Mouse (Mus musculus): Measurements from ENCODE around the gene Tfcp2. TPM values are rescaled to one million over a fixed set of nuclear protein-coding genes. Genes with fewer than 3 reads are reported as not detected.

Gene Tfcp2
- polyA plus RNA-seq (2014; fragmentation: Illumina TruSeq; extraction: RNeasy Lipid Tissue Mini Kit (QIAGEN cat#74804); ENCODE audit: low replicate concordance) = 3.1 TPM

DNA sequence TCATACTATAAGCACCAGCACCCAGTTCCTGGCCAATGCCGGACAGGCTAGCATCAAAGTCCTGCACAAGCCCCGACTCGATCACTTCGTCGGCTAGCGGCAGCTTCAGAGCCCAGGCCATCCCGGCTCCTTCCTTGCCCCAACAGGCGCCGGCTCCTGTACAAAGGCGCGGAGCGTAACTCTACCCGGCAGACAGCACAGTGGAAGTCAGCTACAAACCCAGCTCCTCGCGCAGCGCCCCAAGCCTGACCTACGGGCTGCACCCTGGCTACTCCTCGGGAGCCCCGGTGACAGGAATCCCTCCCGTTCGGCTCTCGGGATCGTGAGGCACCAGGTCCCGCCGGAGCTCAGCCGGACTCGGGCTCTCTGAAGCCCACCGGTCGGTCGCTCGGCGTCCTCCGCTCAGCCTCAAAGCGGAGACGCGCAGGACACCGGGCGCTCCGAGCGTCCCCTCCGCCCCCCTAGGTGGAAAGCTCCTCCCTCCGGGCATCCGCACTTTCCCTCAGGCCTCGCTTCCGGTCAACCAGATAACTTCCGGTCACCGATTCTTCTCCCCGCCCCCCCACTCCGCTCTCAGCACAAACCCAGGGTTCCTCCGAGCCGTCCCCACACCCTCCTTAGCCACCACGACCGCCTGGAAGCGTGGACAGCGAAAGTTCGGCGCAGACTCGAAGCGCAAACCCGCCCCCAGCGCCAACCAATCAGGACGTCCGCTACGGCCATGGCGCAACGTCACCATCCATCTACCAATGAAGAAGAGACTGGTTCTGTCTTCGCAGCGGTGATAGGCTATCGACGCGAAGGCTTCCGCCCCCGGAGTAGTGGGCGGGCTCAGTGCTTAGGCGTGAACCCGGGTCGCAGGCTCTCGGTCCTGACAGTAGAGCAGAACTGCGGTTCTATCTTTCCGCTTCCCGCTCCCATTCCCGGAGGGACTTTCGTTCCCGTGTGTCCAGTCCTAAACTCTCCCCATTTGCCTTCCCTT is at the start of gene Tfcp2:
Tfcp2 (minus strand) TSS at position 683 of the 982 bp plus-strand sequence.

DNA sequence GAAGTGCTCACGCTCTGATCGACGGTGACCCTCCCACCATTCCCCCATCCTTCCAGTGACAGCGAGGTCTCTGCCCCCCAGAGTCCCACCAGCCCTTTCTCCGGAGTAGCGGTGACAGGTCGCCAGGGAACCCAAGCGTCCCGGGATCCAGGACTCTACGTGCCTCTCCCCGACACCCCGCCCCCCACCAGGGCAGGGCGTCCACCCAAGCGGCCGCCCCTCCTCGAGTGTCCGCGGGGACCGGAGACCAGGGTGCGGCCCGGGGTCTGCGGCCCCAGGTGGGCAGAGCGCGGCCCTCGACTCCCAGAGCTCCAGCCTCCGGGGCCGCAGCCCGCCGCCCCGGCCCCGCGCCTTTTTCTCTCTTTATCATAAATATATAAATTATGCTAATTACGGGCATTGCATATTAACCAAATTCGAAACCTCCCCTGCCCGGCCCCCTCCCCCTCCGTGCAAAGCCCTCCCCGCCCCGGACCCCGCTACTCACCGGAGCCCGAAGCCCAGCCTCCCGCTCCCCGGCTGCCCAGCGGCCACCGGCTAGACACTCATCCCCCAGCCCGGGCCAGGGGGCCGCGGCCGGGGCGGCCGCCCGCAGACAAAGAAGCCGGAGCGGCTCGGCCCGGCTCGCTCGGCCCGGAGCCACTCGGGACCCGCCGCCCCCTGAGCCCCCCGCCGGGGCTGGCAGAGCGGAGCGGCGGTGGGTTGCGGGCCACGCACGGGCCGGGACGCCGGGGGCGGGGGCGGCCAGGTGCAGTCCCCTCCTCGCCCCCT is 47.7 kb upstream of the Tfcp2 start, which contains the start of gene Pou6f1:
Pou6f1 (minus strand) TSS at position 709 of the 771 bp plus-strand sequence.

DNA sequence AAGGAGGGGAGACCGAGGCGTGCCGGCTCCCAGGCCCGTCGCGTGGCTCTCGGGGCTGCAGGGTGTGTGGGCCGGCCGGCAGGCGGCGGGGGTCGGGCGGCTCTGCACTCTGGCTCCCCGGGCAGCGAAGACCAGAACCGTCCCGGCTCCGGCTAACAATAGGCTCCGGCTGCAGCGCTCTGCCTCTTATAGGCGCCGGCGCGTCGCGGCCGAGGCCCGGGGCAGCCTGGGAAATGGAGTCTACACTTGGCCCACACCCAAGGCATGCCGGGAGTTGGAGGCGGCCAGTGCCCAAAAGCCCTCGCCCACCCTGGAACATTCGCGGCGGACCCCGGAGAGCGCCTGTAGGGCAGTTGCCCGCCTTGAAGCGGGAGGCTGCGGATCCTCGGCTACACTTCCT is 56.7 kb downstream of the Tfcp2 start, which contains the start of gene Csrnp2:
Csrnp2 (minus strand) TSS at position 387 of the 400 bp plus-strand sequence.

DNA sequence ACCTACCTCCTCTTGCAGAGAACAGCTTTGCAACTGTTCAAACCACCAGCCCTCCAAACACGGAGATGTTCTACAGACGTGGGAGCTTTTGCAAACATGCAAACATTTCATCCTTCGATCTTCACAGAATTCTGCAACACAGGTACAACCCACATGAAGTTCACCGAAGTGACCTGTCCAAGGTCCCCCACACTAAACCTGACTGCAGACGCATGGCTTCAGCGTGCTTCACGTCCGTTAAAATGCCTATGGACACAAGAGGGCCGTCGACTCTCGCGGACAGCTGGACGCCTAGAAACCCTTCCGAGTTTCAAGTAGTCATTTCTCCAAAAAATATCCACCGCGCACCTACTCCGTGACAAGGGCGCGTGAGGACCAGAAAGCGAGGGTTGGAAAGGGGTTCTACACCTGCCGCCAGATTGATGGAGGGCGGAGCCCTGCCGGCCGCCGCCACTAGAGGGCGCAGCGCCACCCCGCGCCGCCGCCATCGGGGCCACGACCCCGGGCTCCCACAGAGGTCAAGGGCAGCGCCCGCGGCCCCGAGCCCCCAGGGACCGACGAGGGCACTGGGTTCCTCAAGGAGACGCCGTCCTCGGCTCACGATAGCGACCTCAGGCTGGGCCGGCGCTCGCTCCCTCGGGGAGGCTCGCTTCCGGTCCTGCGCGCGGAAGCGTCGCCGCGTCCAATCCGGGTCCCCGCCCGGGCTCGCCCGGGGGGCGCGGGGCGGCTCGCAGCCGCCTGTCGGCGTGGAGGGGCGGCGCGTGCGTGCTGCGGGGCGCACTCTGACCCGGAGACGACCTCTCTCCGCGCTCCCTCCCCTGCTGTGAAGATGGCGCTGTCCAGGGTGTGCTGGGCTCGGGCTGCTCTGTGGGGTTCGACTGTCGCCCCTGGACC is 83.3 kb downstream of the Tfcp2 start, which contains the start of gene Letmd1:
Letmd1 (plus strand) TSS at position 729 of the 894 bp plus-strand sequence.

Other genes starting within 250 kb of the Tfcp2 start
- 42.7 TPM for gene Mettl7a1, start 247.9 kb downstream of the Tfcp2 start, polyA plus RNA-seq (2014; fragmentation: Illumina TruSeq; extraction: RNeasy Lipid Tissue Mini Kit (QIAGEN cat#74804); ENCODE audit: low replicate concordance)
- not detected for gene Mettl7a3, start 217.1 kb downstream of the Tfcp2 start, polyA plus RNA-seq (2014; fragmentation: Illumina TruSeq; extraction: RNeasy Lipid Tissue Mini Kit (QIAGEN cat#74804); ENCODE audit: low replicate concordance)
- not detected for gene Methig1, start 198.9 kb downstream of the Tfcp2 start, polyA plus RNA-seq (2014; fragmentation: Illumina TruSeq; extraction: RNeasy Lipid Tissue Mini Kit (QIAGEN cat#74804); ENCODE audit: low replicate concordance)
- not detected for gene Mettl7a2, start 198.8 kb downstream of the Tfcp2 start, polyA plus RNA-seq (2014; fragmentation: Illumina TruSeq; extraction: RNeasy Lipid Tissue Mini Kit (QIAGEN cat#74804); ENCODE audit: low replicate concordance)
- not detected for gene Higd1c, start 187.5 kb downstream of the Tfcp2 start, polyA plus RNA-seq (2014; fragmentation: Illumina TruSeq; extraction: RNeasy Lipid Tissue Mini Kit (QIAGEN cat#74804); ENCODE audit: low replicate concordance)
- 0.22 TPM for gene Gm5475, start 129.9 kb downstream of the Tfcp2 start, polyA plus RNA-seq (2014; fragmentation: Illumina TruSeq; extraction: RNeasy Lipid Tissue Mini Kit (QIAGEN cat#74804); ENCODE audit: low replicate concordance)
- 15.7 TPM for gene Slc11a2, start 126.9 kb downstream of the Tfcp2 start, polyA plus RNA-seq (2014; fragmentation: Illumina TruSeq; extraction: RNeasy Lipid Tissue Mini Kit (QIAGEN cat#74804); ENCODE audit: low replicate concordance)
- 16.8 TPM for gene Letmd1, start 83.0 kb downstream of the Tfcp2 start, polyA plus RNA-seq (2014; fragmentation: Illumina TruSeq; extraction: RNeasy Lipid Tissue Mini Kit (QIAGEN cat#74804); ENCODE audit: low replicate concordance)
- 1.1 TPM for gene Csrnp2, start 56.5 kb downstream of the Tfcp2 start, polyA plus RNA-seq (2014; fragmentation: Illumina TruSeq; extraction: RNeasy Lipid Tissue Mini Kit (QIAGEN cat#74804); ENCODE audit: low replicate concordance)
- gene Pou6f1, start 48.0 kb upstream of the Tfcp2 start, polyA plus RNA-seq (2014; fragmentation: Illumina TruSeq; extraction: RNeasy Lipid Tissue Mini Kit (QIAGEN cat#74804); ENCODE audit: low replicate concordance) = 0.74 TPM
- 273 TPM for gene Dazap2, start 63.3 kb upstream of the Tfcp2 start, polyA plus RNA-seq (2014; fragmentation: Illumina TruSeq; extraction: RNeasy Lipid Tissue Mini Kit (QIAGEN cat#74804); ENCODE audit: low replicate concordance)
- gene Smagp, start 84.9 kb upstream of the Tfcp2 start, polyA plus RNA-seq (2014; fragmentation: Illumina TruSeq; extraction: RNeasy Lipid Tissue Mini Kit (QIAGEN cat#74804); ENCODE audit: low replicate concordance) = 1.0 TPM
- 1.4 TPM for gene Bin2, start 117.5 kb upstream of the Tfcp2 start, polyA plus RNA-seq (2014; fragmentation: Illumina TruSeq; extraction: RNeasy Lipid Tissue Mini Kit (QIAGEN cat#74804); ENCODE audit: low replicate concordance)
- gene Cela1, start 135.9 kb upstream of the Tfcp2 start, polyA plus RNA-seq (2014; fragmentation: Illumina TruSeq; extraction: RNeasy Lipid Tissue Mini Kit (QIAGEN cat#74804); ENCODE audit: low replicate concordance) = 169 TPM
- 25.3 TPM for gene Galnt6, start 177.4 kb upstream of the Tfcp2 start, polyA plus RNA-seq (2014; fragmentation: Illumina TruSeq; extraction: RNeasy Lipid Tissue Mini Kit (QIAGEN cat#74804); ENCODE audit: low replicate concordance)
- 0.67 TPM for gene Slc4a8, start 209.7 kb upstream of the Tfcp2 start, polyA plus RNA-seq (2014; fragmentation: Illumina TruSeq; extraction: RNeasy Lipid Tissue Mini Kit (QIAGEN cat#74804); ENCODE audit: low replicate concordance)